Mouse (Mus musculus) neural tube, embryonic 14.5 days (tissue): ENCODE results near the gene Plcb1. TPM values are rescaled to one million over a fixed set of nuclear protein-coding genes. Genes with fewer than 3 reads are reported as not detected.

Source experiments
- ATAC-seq: fragments of 200-750 bp; cut with Nextera tagmentation; 2 replicates; pipeline ENCODE4 v1.8.0; 2017; ENCODE audit warnings: low read depth, mild to moderate bottlenecking, moderate TSS enrichment, moderate library complexity
- H3K27ac ChIP-seq: fragments of 300-500 bp; sonication (generic); 2 replicates; pipeline ENCODE4 v1.5.1; 2014; ENCODE audit warnings: low read depth, mild to moderate bottlenecking, control low read depth, low read length, moderate library complexity, mixed read lengths
- H3K27me3 ChIP-seq: fragments of 300-500 bp; sonication (generic); 2 replicates; pipeline ENCODE4 v1.6.1; 2014; ENCODE audit warnings: low read length; ENCODE audit not compliant: control insufficient read depth, insufficient read depth
- H3K36me3 ChIP-seq: fragments of 300-500 bp; sonication (generic); 2 replicates; pipeline ENCODE4 v1.6.1; 2014; ENCODE audit warnings: low read length, mixed read lengths; ENCODE audit not compliant: control insufficient read depth, insufficient read depth
- H3K4me1 ChIP-seq: fragments of 300-500 bp; sonication (generic); 2 replicates; pipeline ENCODE4 v1.6.1; 2014; ENCODE audit warnings: low read length; ENCODE audit not compliant: control insufficient read depth, insufficient read depth
- H3K4me2 ChIP-seq: fragments of 300-500 bp; sonication (generic); 2 replicates; pipeline ENCODE4 v1.6.1; 2014; ENCODE audit warnings: mild to moderate bottlenecking, low read depth, low read length, control low read depth
- H3K4me3 ChIP-seq: fragments of 300-500 bp; sonication (generic); 2 replicates; pipeline ENCODE4 v1.5.1; 2014; ENCODE audit warnings: low read depth, low read length, control low read depth, mixed read lengths
- H3K9ac ChIP-seq: fragments of 300-500 bp; sonication (generic); replicated peaks from 2 replicates; pipeline ENCODE4 v1.6.1; 2014; ENCODE audit warnings: low read depth, mild to moderate bottlenecking, control low read depth, low read length, mixed read lengths
- H3K9me3 ChIP-seq: fragments of 300-500 bp; sonication (generic); 2 replicates; pipeline ENCODE4 v1.6.1; 2016; ENCODE audit warnings: low read length; ENCODE audit not compliant: control insufficient read depth
- WGBS: fragments of 180-500 bp; shearing (Covaris S2); extraction: QIAGEN DNeasy Blood & Tissue Kit; methylation state at CpG from one replicate; pipeline ENCODE4 v1.1.7; 2014; 5-methylcytosine and 5-hydroxymethylcytosine counted together
- polyA plus RNA-seq: library from polyadenylated mRNA; unstranded; fragments of >200 nt; fragmentation: Nextera tagmentation; extraction: Ambion mirVana; gene quantifications from 2 replicates; pipeline ENCODE4 v1.2.1, GENCODE M21; 2014

Plcb1 gene
- polyA plus RNA-seq, 1 experiment from 2014 or later: 118 TPM

DNA sequence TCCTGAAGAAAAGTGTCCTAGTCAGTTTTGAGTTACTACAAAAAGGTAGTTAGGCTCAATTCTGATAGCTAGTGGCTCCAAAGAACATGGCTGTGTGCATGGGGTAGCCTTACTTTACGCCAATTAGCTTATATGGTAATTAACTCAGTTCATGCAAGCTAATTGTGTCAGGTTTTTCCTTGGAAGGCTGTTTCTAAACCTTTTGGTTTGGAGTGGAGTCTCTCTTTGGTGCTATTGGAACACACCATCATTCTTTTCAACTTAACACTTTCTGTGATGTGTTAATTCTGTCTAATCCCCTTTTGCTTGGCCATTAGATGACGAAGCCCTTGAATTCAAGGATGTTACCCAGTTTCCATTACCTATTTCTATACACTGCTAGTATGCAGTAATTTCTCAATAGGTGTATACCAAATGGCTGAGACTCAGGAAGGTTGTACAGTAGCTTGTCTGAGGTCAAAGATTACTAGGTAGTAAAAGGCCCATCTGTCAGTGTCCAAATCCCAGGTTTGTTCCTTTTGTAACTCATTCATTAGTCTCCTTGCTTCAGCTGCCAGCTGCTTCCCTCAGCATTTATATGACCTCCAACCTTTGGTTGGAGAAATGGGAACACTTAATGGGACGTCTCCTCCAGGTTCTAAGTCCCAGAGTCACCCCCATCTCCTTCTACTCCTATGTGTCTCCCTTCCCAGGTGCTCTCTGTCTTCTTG lies 42.1 kb downstream of the Plcb1 start:
- no peak overlapping the region for H3K4me3 ChIP-seq
- no peak overlapping the region for H3K9ac ChIP-seq
- no peaks in the 10 kb centered on the region for H3K27me3 ChIP-seq
- ATAC-seq: no peak
- 77% methylated on average over 3 of the region's 3 CpGs for WGBS
- no peaks in the 10 kb centered on the region for H3K36me3 ChIP-seq
- H3K4me1 ChIP-seq: peaks cover 14% of the 10 kb centered on the region
- no peaks in the 10 kb centered on the region for H3K9me3 ChIP-seq
- no peak overlapping the region for H3K4me2 ChIP-seq
- H3K27ac ChIP-seq: no peak overlapping the region

DNA sequence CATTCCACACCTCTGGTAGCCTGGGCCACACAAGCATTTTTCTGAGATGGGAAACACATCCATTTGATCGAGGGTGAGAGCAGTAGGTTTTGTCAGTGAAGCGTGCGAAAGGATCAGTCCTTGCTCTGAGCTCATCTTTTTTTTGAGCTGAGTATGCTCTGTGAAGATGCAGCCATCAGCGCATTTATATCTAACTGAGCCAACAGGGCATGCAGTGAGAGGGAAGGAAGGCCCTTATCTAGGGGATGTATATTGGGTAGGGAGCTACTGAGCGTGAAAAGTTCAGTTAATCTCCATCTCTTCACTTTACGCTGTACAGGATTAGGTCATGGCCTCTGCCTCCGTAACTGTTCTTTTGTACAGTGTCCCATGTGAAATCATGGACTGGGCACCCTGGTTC lies 46.0 kb downstream of the Plcb1 start:
- Histone ChIP-seq H3K4me3 (no peak overlapping the region), H3K36me3 (no peaks in the 10 kb centered on the region), H3K9ac (no peak overlapping the region), H3K4me2 (no peak overlapping the region), H3K27me3 (no peaks in the 10 kb centered on the region), H3K9me3 (no peaks in the 10 kb centered on the region), H3K27ac (no peak overlapping the region), H3K4me1 (no peaks in the 10 kb centered on the region)
- no peak for ATAC-seq
- 84% methylated on average over 7 of the region's 7 CpGs for WGBS

DNA sequence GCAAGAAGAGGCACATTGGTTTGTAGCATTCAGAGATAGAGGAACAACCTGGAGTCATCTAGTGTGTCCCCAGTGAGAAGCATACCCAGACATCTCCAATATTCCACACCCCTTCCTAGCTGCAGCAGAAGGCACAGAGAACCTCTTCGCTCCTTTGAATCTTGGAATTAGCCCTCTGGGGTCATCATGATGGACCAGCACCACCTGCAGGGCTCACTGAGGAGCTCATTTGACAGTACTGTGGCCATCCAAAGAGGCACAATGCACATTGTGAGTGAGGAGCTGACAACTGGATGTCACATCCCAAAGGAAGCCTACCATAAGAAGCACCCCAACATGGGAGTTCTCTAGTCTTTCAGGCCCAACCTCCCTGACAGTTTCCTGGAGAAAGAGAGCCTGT lies 50.2 kb downstream of the Plcb1 start:
- no peak overlapping the region for H3K4me3 ChIP-seq
- H3K27me3 ChIP-seq: no peaks in the 10 kb centered on the region
- no peaks in the 10 kb centered on the region for H3K4me1 ChIP-seq
- no peak for ATAC-seq
- WGBS: 81% methylated on average over 1 of the region's 1 CpGs
- H3K36me3 ChIP-seq: no peaks in the 10 kb centered on the region
- no peak overlapping the region for H3K4me2 ChIP-seq
- H3K9ac ChIP-seq: no peak overlapping the region
- H3K27ac ChIP-seq: no peak overlapping the region
- H3K9me3 ChIP-seq: no peaks in the 10 kb centered on the region

DNA sequence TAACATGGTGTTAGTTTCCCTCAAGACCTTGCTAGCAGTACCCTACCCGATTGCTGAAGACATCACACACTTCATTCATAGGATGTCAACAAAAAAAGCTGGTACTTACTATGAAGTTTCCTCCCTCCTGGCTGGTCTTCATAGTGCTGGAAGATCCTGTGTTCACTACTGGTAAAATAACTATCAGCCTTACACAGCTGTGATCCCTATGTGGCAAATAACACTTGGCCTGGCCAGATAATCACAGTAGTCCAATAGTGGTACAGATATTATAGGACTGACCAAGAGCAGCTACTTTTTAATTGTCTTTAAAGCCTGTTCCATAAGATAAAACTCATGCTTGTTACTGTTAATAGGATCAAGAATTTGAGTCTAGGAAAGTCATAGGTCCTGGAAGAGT lies 52.3 kb downstream of the Plcb1 start:
- no peak overlapping the region for H3K4me3 ChIP-seq
- H3K4me1 ChIP-seq: no peaks in the 10 kb centered on the region
- H3K27ac ChIP-seq: no peak overlapping the region
- no peaks in the 10 kb centered on the region for H3K9me3 ChIP-seq
- no peak for ATAC-seq
- H3K36me3 ChIP-seq: no peaks in the 10 kb centered on the region
- H3K27me3 ChIP-seq: no peaks in the 10 kb centered on the region
- WGBS: 86% methylated on average over 1 of the region's 1 CpGs
- H3K4me2 ChIP-seq: no peak overlapping the region
- no peak overlapping the region for H3K9ac ChIP-seq

DNA sequence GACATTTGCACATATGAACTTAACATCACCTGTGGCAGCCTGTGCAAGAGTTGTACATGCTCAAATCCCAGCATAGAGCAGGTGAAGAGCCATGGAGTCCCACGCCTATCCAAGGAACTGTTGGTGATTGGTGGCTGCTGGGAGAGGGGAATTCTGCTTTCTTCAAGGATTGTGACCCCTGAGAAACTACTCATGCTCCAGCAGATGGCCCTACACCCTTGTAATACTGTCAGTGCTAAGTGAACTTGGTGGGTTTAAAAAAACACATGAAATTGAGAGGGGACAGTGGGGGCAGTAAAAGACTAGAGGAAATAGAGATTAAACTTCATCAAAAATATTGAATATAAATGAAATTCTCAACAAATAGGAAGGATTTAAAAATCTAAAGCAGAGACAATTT lies 53.0 kb downstream of the Plcb1 start:
- H3K4me1 ChIP-seq: no peaks in the 10 kb centered on the region
- 69% methylated on average over 1 of the region's 1 CpGs for WGBS
- H3K27ac ChIP-seq: no peak overlapping the region
- ATAC-seq: no peak
- no peaks in the 10 kb centered on the region for H3K9me3 ChIP-seq
- no peaks in the 10 kb centered on the region for H3K36me3 ChIP-seq
- no peaks in the 10 kb centered on the region for H3K27me3 ChIP-seq
- no peak overlapping the region for H3K4me2 ChIP-seq
- no peak overlapping the region for H3K9ac ChIP-seq
- H3K4me3 ChIP-seq: no peak overlapping the region

DNA sequence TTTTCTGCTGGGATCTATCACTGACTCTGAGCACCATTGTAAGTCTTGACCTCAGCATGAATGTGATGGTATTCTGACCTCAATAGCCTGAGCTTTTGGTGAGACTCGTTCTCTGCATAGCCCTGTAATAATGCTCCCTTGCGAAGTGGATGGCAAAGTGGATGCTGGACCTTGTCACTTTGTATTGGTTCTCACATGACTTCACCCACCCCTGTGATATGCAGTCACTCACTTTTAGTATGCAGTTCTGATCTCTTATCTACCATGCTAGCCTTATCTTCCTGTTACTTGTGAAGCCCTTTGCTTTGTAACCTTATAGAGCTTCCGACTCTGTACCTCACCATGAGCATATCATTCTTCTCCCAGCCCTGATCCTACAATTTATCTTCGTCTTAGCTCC lies 57.0 kb downstream of the Plcb1 start:
- Histone ChIP-seq H3K27ac (no peak overlapping the region), H3K9me3 (no peaks in the 10 kb centered on the region), H3K36me3 (no peaks in the 10 kb centered on the region), H3K4me2 (no peak overlapping the region), H3K27me3 (no peaks in the 10 kb centered on the region), H3K9ac (no peak overlapping the region), H3K4me3 (no peak overlapping the region), H3K4me1 (peaks cover 3% of the 10 kb centered on the region; the same call in 1 of the 2 replicates)
- ATAC-seq: no peak
- WGBS: 91% methylated on average over 4 of the region's 4 CpGs

DNA sequence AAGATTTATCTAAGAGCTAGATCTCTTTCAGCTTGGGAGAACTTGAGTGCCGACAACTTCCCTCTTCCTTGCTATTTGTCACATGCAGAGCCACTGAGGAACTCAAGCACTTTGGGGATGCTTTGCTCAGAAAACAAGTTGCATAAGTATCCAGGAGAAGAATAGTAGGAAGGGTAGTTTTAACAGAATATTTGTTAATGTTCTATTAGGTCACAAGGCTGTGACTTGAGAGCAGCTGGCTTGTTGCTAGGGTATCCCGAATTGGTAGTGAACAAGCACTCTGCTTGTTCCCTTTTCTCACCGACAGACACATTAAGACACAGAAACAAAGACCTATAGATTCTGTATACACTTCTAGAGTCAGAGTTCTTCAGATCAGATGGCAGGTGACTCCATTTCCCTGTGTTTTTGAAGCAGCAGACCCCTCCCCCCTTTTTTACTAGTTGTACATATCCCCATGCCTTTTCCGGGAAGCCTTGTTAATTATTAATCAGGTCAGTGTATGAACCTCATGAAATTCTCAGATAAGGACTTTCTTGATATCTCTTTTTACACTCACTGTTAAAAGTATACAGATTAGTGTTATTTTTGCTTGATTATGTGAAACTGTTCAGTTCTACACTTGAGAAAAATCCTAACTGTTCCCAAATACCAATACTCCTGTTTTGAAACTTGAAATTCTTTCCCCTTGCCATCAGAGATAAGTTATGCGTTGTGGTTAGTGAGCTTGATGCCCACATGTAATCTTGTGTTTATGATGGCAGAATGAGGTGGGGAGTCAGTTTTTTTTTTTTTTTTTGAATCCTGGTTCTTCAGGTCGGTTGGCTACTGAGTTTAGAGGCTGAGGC lies 58.7 kb downstream of the Plcb1 start:
- 57% methylated on average over 6 of the region's 6 CpGs for WGBS
- H3K4me2 ChIP-seq: no peak overlapping the region
- no peak overlapping the region for H3K4me3 ChIP-seq
- peaks cover 3% of the 10 kb centered on the region; the same call in 1 of the 2 replicates for H3K4me1 ChIP-seq
- no peak overlapping the region for H3K27ac ChIP-seq
- ATAC-seq: peak; percentile 6; the same call in 1 of the 2 replicates
- H3K9me3 ChIP-seq: no peaks in the 10 kb centered on the region
- no peak overlapping the region for H3K9ac ChIP-seq
- H3K27me3 ChIP-seq: no peaks in the 10 kb centered on the region
- no peaks in the 10 kb centered on the region for H3K36me3 ChIP-seq

DNA sequence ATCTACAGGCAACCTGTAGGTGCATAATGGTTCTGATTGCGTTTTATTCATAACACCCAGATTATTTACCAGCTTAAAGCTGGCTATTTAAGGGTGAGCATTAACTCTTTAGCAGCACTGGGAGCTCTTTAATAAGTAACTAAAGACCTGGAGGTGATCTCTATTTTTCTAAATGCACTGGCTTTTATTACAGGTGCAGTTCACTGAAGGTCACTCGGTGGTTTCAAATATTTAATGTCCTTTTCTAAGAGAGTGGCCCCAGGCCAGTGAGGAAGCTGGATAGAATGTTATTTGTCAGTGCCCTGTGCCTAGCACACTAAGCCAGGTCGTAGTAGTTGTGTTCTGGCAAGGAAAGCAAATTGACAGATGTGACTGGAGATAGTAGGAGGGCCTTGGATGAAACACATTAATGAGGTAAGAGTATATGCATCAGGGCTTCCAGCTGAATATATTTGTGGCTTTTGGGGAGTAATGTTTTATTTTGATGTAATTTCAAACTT lies 59.4 kb downstream of the Plcb1 start:
- Histone ChIP-seq H3K27me3 (no peaks in the 10 kb centered on the region), H3K4me2 (no peak overlapping the region), H3K9me3 (no peaks in the 10 kb centered on the region), H3K36me3 (no peaks in the 10 kb centered on the region), H3K27ac (no peak overlapping the region), H3K9ac (no peak overlapping the region), H3K4me1 (peaks cover 3% of the 10 kb centered on the region; the same call in 1 of the 2 replicates), H3K4me3 (no peak overlapping the region)
- no peak for ATAC-seq
- 66% methylated on average over 3 of the region's 3 CpGs for WGBS

DNA sequence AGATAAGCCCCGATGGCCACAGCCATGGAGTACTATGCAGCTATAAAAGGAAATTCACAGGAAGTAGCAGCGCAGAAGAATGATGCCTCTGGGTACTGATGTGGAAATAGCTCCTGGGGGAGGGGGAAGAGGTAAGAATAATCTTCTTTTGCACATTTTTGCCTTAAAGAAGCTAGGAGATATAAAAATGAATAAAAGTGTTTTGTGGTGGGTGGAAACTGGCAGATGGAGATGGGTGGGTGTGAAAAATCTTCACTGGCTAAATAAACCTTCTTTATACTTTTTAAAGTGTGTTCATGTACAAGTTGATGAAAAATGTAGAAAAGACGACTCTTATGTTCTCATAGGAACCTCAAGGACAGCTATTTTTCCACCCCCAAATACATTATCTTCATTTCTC lies 60.7 kb downstream of the Plcb1 start:
- ATAC-seq: no peak
- peaks cover 3% of the 10 kb centered on the region; the same call in 1 of the 2 replicates for H3K4me1 ChIP-seq
- H3K27me3 ChIP-seq: no peaks in the 10 kb centered on the region
- no peak overlapping the region for H3K4me3 ChIP-seq
- H3K4me2 ChIP-seq: no peak overlapping the region
- WGBS: 88% methylated on average over 3 of the region's 3 CpGs
- no peak overlapping the region for H3K27ac ChIP-seq
- no peaks in the 10 kb centered on the region for H3K36me3 ChIP-seq
- H3K9ac ChIP-seq: no peak overlapping the region
- no peaks in the 10 kb centered on the region for H3K9me3 ChIP-seq
